In genomic region chr19:18758916-18759315, GRCm38 (mm10) we compare ENCODE assay signal across 13 mouse cellular contexts. TPM values are rescaled to one million over a fixed set of nuclear protein-coding genes. Genes with fewer than 3 reads are reported as not detected.
DNase-seq lines count a peak whose midpoint lies in the region; ATAC-seq and TF ChIP-seq lines count a peak whose summit lies in the region.
"Had no signal": no experiment of that assay in that cellular context is flagged by ENCODE, and none has a peak within 500 bp of the region (broad histone marks: within the 10 kb centered on the region; RNA-seq: fewer than 3 reads in every experiment).

No protein-coding gene starts in this region.

- peaks cover 7% of the 10 kb centered on the region for H3K4me1 ChIP-seq in heart, embryonic 11.5 days (ENCODE audit: control insufficient read depth, insufficient read depth, low read length)
- 0 out of 2 replicates have a peak, but pooled peaks cover 4% of the 10 kb centered on the region for H3K4me1 ChIP-seq in lung, embryonic 14.5 days (ENCODE audit: insufficient read depth)

- no peak overlapping the region for H3K9ac ChIP-seq in heart, embryonic 11.5 days (ENCODE audit: low read depth, low read length)
- H3K9ac ChIP-seq in lung, embryonic 14.5 days = no peak overlapping the region

- H3K36me3 ChIP-seq in heart, embryonic 11.5 days (ENCODE audit: control insufficient read depth, insufficient read depth, low read length) = no peaks in the 10 kb centered on the region
- H3K36me3 ChIP-seq in lung, embryonic 14.5 days (ENCODE audit: insufficient read depth) = no peaks in the 10 kb centered on the region

- H3K4me2 ChIP-seq in heart, embryonic 11.5 days = peak overlapping the region; percentile 0; the same call in 1 of the 2 replicates
- H3K4me2 ChIP-seq in lung, embryonic 14.5 days = peak overlapping the region; percentile 23; the same call in 1 of the 2 replicates

- H3K9me3 ChIP-seq in heart, embryonic 11.5 days (replicated peaks; ENCODE audit: control insufficient read depth, low read length) = no peaks in the 10 kb centered on the region
- no peaks in the 10 kb centered on the region for H3K9me3 ChIP-seq in lung, embryonic 14.5 days (ENCODE audit: low read depth, low read length)

- no peak for ATAC-seq in heart, embryonic 11.5 days (replicated peaks; ENCODE audit: insufficient number of reproducible peaks, low FRiP score, low TSS enrichment)
- ATAC-seq in lung, embryonic 14.5 days (ENCODE audit: insufficient read depth) = peak; percentile 49
- no peak for ATAC-seq in monocyte, adult 5-6 weeks (replicated peaks; ENCODE audit: insufficient number of reproducible peaks, low FRiP score, low TSS enrichment, poor library complexity, severe bottlenecking)
- ATAC-seq: forebrain, embryonic 14.5 days had no signal

- 35% methylated on average over 9 of the region's 9 CpGs for WGBS in heart, embryonic 11.5 days (ENCODE audit: insufficient replicate concordance)
- 27% methylated on average over 9 of the region's 9 CpGs for WGBS in lung, embryonic 14.5 days

- no peak overlapping the region for H3K27ac ChIP-seq in heart, embryonic 11.5 days (ENCODE audit: low read depth, low read length)
- H3K27ac ChIP-seq in lung, embryonic 14.5 days (ENCODE audit: low read depth) = no peak overlapping the region

- no peak overlapping the region for H3K4me3 ChIP-seq in heart, embryonic 11.5 days (ENCODE audit: low read depth, low read length)
- H3K4me3 ChIP-seq in lung, embryonic 14.5 days (ENCODE audit: low read depth, low read length) = no peak overlapping the region

- no peak for DNase-seq in heart, postnatal 36 days
- DNase-seq in 3134 (ENCODE audit: extremely low read depth, insufficient read length, low spot score) = peak; percentile 79
- peak; percentile 14 for DNase-seq in brain, embryonic 14.5 days (ENCODE audit: low read depth)
- DNase-seq in lung, embryonic 14.5 days = peak; percentile 4
- no peak for DNase-seq in urinary bladder, postnatal 10 days (ENCODE audit: low spot score)
- no peak for DNase-seq in thymus, postnatal 0 days (ENCODE audit: low spot score)
- DNase-seq: adrenal gland, postnatal 10 days; cerebellum, adult 9-11 months; left cerebral cortex, postnatal 4 days had no signal

- TF ChIP-seq POLR2A in brain, embryonic 14.5 days (IDR thresholded peaks at IDR 0.05; ENCODE audit: borderline replicate concordance, extremely low read depth, insufficient read depth, insufficient read length, poor library complexity, severe bottlenecking) = no peak

- H3K27me3 ChIP-seq in heart, embryonic 11.5 days (ENCODE audit: control insufficient read depth, insufficient read depth, low read length) = no peaks in the 10 kb centered on the region
- no peaks in the 10 kb centered on the region for H3K27me3 ChIP-seq in lung, embryonic 14.5 days (ENCODE audit: insufficient read depth, low read length)

- intact Hi-C loops in heart, postnatal 36 days (cut with DNase I) = no loop called here

- TF ChIP-seq CTCF in brain, embryonic 14.5 days (IDR thresholded peaks at IDR 0.05; ENCODE audit: borderline replicate concordance, extremely low read depth, insufficient read depth, insufficient read length) = no peak
- TF ChIP-seq CTCF in lung, embryonic 14.5 days (IDR thresholded peaks at IDR 0.05; ENCODE audit: low read depth) = no peak

RNA-seq across cellular contexts. Expression of gene Trpm6, which starts 9.1 kb away (rescaled TPM):
- 0.07 and 0.31 TPM in 2 replicates for polyA plus RNA-seq in heart, embryonic 11.5 days (2014; fragmentation: Nextera tagmentation; extraction: Ambion mirVana)
- total RNA-seq in heart, postnatal 36 days (2021) = under 1 TPM; 0.11 TPM
- 0.20 and 0.27 TPM in 2 replicates for polyA plus RNA-seq in brain, embryonic 14.5 days (2012; rRNA removed)
- polyA plus RNA-seq in lung, embryonic 14.5 days (2014; fragmentation: Nextera tagmentation; extraction: Ambion mirVana) = 0.68 and 1.0 TPM in 2 replicates
- not detected in 3 replicates for total RNA-seq in monocyte, adult 5-6 weeks (2017)
- polyA plus RNA-seq in thymus, postnatal 0 days (2015; fragmentation: Nextera tagmentation; extraction: Ambion mirVana) = 0.14 TPM in 2 replicates
- total RNA-seq: megakaryocyte, adult 5-6 weeks had no signal

RNA-seq across cellular contexts. Expression of gene D030056L22Rik, which starts 45.9 kb away (rescaled TPM):
- 26.9 and 27.7 TPM in 2 replicates for polyA plus RNA-seq in heart, embryonic 11.5 days (2014; fragmentation: Nextera tagmentation; extraction: Ambion mirVana)
- total RNA-seq in heart, postnatal 36 days (2021) = 10 to 100 TPM in 1 of 2 experiments, 1 to 10 TPM in 1; 8.6 to 11.1 TPM
- 45.1 and 63.5 TPM in 2 replicates for polyA plus RNA-seq in brain, embryonic 14.5 days (2012; rRNA removed)
- polyA plus RNA-seq in lung, embryonic 14.5 days (2014; fragmentation: Nextera tagmentation; extraction: Ambion mirVana) = 42.4 and 43.4 TPM in 2 replicates
- total RNA-seq in monocyte, adult 5-6 weeks (2017) = 8.4 to 15.0 TPM (median 11.8 TPM) in 3 replicates
- polyA plus RNA-seq in thymus, postnatal 0 days (2015; fragmentation: Nextera tagmentation; extraction: Ambion mirVana) = 39.4 and 39.7 TPM in 2 replicates

Comparison
In these comparisons a context has a peak if more than half of its experiments do, and no peak if none do; other contexts are left out.
1. DNase-seq: peak in 3134 (single experiment), brain, embryonic 14.5 days (single experiment) and lung, embryonic 14.5 days (single experiment); none in heart, postnatal 36 days (0 of 2), urinary bladder, postnatal 10 days (single experiment) and thymus, postnatal 0 days (single experiment).